ENCODE assay signal across 17 mouse cellular contexts in the genomic region with DNA sequence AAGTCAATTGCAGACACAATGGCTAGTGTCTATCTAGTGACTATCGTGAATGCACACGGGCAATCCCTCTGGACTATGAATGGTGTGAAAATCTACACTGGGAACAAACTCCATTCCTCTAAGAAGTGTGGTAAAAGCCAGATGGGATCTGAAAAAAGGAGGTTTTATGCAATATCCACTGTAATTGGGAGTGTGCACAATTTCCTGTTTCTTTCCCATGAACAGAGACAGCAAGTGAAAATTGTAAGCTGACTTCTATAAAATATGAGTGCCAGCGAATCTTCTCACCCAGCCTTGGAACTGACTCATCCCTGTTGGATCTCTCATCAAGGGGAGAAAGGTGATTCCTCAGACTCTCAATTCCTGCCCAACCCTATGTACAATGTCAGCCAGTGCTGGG.
"Had no signal": no experiment of that assay in that cellular context is flagged by ENCODE, and none has a peak within 500 bp of the region (broad histone marks: within the 10 kb centered on the region; RNA-seq: fewer than 3 reads in every experiment).

No protein-coding gene starts in this region.

- H3K9ac ChIP-seq: neural tube, embryonic 12.5 days; neural tube, embryonic 13.5 days; neural tube, embryonic 15.5 days; stomach, embryonic 15.5 days had no signal

- DNase-seq: retina, postnatal 1 day; right cerebral cortex, adult 18-20 months; right cerebral cortex, postnatal 14 days; right cerebral cortex, postnatal 25 days; right cerebral cortex, postnatal 4 days; spleen, adult 18-20 months; thymus, adult 18-20 months; thymus, adult 2 months; thymus, postnatal 14 days; thymus, postnatal 25 days; thymus, postnatal 36 days; thymus, postnatal 4 days had no signal

- H3K27ac ChIP-seq: neural tube, embryonic 12.5 days; neural tube, embryonic 13.5 days; neural tube, embryonic 15.5 days; stomach, embryonic 15.5 days; stomach, postnatal 0 days had no signal

- H3K9me3 ChIP-seq: neural tube, embryonic 12.5 days; neural tube, embryonic 13.5 days; neural tube, embryonic 15.5 days; stomach, embryonic 15.5 days had no signal

- H3K36me3 ChIP-seq: neural tube, embryonic 12.5 days; neural tube, embryonic 13.5 days; neural tube, embryonic 15.5 days; stomach, embryonic 15.5 days had no signal

- H3K27me3 ChIP-seq: neural tube, embryonic 12.5 days; neural tube, embryonic 13.5 days; neural tube, embryonic 15.5 days; stomach, embryonic 15.5 days had no signal

- H3K4me1 ChIP-seq: stomach, embryonic 15.5 days had no signal

- H3K4me2 ChIP-seq: neural tube, embryonic 12.5 days; neural tube, embryonic 13.5 days; neural tube, embryonic 15.5 days; stomach, embryonic 15.5 days had no signal

- H3K4me3 ChIP-seq: neural tube, embryonic 12.5 days; neural tube, embryonic 13.5 days; neural tube, embryonic 15.5 days; stomach, embryonic 15.5 days had no signal
